Comparison of ENCODE assay signal across 23 mouse cellular contexts in the genomic region with DNA sequence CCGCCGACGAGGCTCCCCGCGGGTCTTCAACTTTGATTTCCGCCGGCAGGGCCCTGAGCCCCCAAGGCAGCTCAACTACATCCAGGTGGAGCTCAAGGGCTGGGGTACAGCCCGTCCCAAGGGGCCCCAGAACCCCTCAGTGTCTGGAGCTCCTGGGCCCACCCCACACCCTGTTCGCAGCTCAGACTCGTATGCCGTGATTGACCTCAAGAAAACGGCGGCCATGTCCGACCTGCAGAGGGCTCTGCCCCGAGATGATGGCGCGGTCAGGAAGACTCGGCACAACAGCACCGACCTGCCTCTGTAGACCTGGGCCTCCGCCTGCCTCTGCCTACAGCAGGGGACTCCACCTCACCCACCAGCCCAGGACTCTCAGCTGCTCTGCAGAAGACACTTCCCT. TPM values are rescaled to one million over a fixed set of nuclear protein-coding genes. Genes with fewer than 3 reads are reported as not detected.
A peak's percentile ranks its signal among the peaks of the same experiment; 100 is the strongest.
DNase-seq lines count a peak whose midpoint lies in the region; ATAC-seq and TF ChIP-seq lines count a peak whose summit lies in the region.
"Had no signal": no experiment of that assay in that cellular context is flagged by ENCODE, and none has a peak within 500 bp of the region (broad histone marks: within the 10 kb centered on the region; RNA-seq: fewer than 3 reads in every experiment).

No protein-coding gene starts in this region.

- no peak for TF ChIP-seq EP300 in ES-Bruce4 (IDR thresholded peaks at IDR 0.05; ENCODE audit: insufficient read depth, low read depth, low read length)

- DNase-seq in heart, adult 8-10 months (ENCODE audit: low spot score) = no peak
- no peak for DNase-seq in lung, postnatal 10 days
- DNase-seq in embryonic facial prominence, embryonic 10.5 days (ENCODE audit: low spot score) = peak; percentile 34
- DNase-seq in ovary, postnatal 14 days (ENCODE audit: low spot score) = no peak
- DNase-seq: adrenal gland, adult 8-10 months; cerebellum, adult 11-12 months; forebrain, postnatal 0 days; kidney, adult 9 months; layer of hippocampus, postnatal 36 days; thymus, adult 2 months had no signal

- no peaks in the 10 kb centered on the region for H3K36me3 ChIP-seq in heart, embryonic 11.5 days (ENCODE audit: control insufficient read depth, insufficient read depth, low read length)
- H3K36me3 ChIP-seq in lung, embryonic 15.5 days = peaks cover 5% of the 10 kb centered on the region; the same call in 1 of the 2 replicates
- H3K36me3 ChIP-seq in ES-Bruce4 (ENCODE audit: control insufficient read depth, insufficient read depth, low read length, poor library complexity, severe bottlenecking) = no peaks in the 10 kb centered on the region
- peaks cover 58% of the 10 kb centered on the region for H3K36me3 ChIP-seq in embryonic facial prominence, embryonic 10.5 days (replicated peaks)

- H3K4me2 ChIP-seq in heart, embryonic 11.5 days = peak overlapping the region; percentile 38
- peak overlapping the region; percentile 44 for H3K4me2 ChIP-seq in lung, embryonic 15.5 days

- H3K9ac ChIP-seq in heart, embryonic 11.5 days (ENCODE audit: low read depth, low read length) = no peak overlapping the region
- no peak overlapping the region for H3K9ac ChIP-seq in lung, embryonic 15.5 days
- peak overlapping the region; percentile 86 for H3K9ac ChIP-seq in ES-Bruce4 (ENCODE audit: low read depth, poor library complexity, severe bottlenecking)
- H3K9ac ChIP-seq: forebrain, postnatal 0 days; liver, embryonic 14.5 days had no signal

- whole genome bisulfite sequencing in heart, embryonic 11.5 days (ENCODE audit: insufficient replicate concordance) = 27% methylated on average over 20 of the region's 20 CpGs
- WGBS in lung, embryonic 15.5 days = 31% methylated on average over 20 of the region's 20 CpGs
- WGBS in embryonic facial prominence, embryonic 10.5 days = 22% methylated on average over 20 of the region's 20 CpGs

- peaks cover 8% of the 10 kb centered on the region for H3K4me1 ChIP-seq in heart, embryonic 11.5 days (ENCODE audit: control insufficient read depth, insufficient read depth, low read length)
- peaks cover 33% of the 10 kb centered on the region for H3K4me1 ChIP-seq in lung, embryonic 15.5 days
- H3K4me1 ChIP-seq in ES-Bruce4 (ENCODE audit: control insufficient read depth, insufficient read depth, low read length) = peaks cover 4% of the 10 kb centered on the region
- peaks cover 29% of the 10 kb centered on the region for H3K4me1 ChIP-seq in embryonic facial prominence, embryonic 10.5 days

- no peak for TF ChIP-seq CTCF in ES-Bruce4 (IDR thresholded peaks at IDR 0.05; ENCODE audit: low read depth, low read length)

- H3K27ac ChIP-seq in heart, embryonic 11.5 days (ENCODE audit: low read depth, low read length) = no peak overlapping the region
- peak overlapping the region; percentile 87 for H3K27ac ChIP-seq in lung, embryonic 15.5 days
- H3K27ac ChIP-seq in ES-Bruce4 (ENCODE audit: insufficient read depth, low read length) = peak overlapping the region; percentile 67
- H3K27ac ChIP-seq in embryonic facial prominence, embryonic 10.5 days (replicated peaks) = no peak overlapping the region
- H3K27ac ChIP-seq: hindbrain, postnatal 0 days; liver, embryonic 14.5 days had no signal

- ATAC-seq in heart, embryonic 11.5 days (replicated peaks; ENCODE audit: insufficient number of reproducible peaks, low FRiP score, low TSS enrichment) = no peak
- ATAC-seq in lung, embryonic 15.5 days (ENCODE audit: borderline replicate concordance, extremely low read depth, low FRiP score, low TSS enrichment) = no peak
- ATAC-seq in monocyte, adult 5-6 weeks (replicated peaks; ENCODE audit: insufficient number of reproducible peaks, low FRiP score, low TSS enrichment, poor library complexity, severe bottlenecking) = no peak
- ATAC-seq: forebrain, postnatal 0 days; hindbrain, postnatal 0 days had no signal

- TF ChIP-seq POLR2A in ES-Bruce4 (IDR thresholded peaks at IDR 0.05; ENCODE audit: insufficient read depth, low read length) = no peak

- H3K9me3 ChIP-seq in heart, embryonic 11.5 days (replicated peaks; ENCODE audit: control insufficient read depth, low read length) = no peaks in the 10 kb centered on the region
- no peaks in the 10 kb centered on the region for H3K9me3 ChIP-seq in lung, embryonic 15.5 days
- no peaks in the 10 kb centered on the region for H3K9me3 ChIP-seq in ES-Bruce4 (replicated peaks; ENCODE audit: control insufficient read depth, insufficient read depth, low read length, poor library complexity, severe bottlenecking)
- H3K9me3 ChIP-seq in embryonic facial prominence, embryonic 10.5 days = no peaks in the 10 kb centered on the region
- H3K9me3 ChIP-seq: G1E had no signal

- peaks cover 17% of the 10 kb centered on the region for H3K27me3 ChIP-seq in heart, embryonic 11.5 days (ENCODE audit: control insufficient read depth, insufficient read depth, low read length)
- no peaks in the 10 kb centered on the region for H3K27me3 ChIP-seq in lung, embryonic 15.5 days
- H3K27me3 ChIP-seq in ES-Bruce4 (ENCODE audit: control insufficient read depth, insufficient read depth, low read length, poor library complexity, severe bottlenecking) = no peaks in the 10 kb centered on the region
- peaks cover 44% of the 10 kb centered on the region for H3K27me3 ChIP-seq in embryonic facial prominence, embryonic 10.5 days (replicated peaks; ENCODE audit: low read depth, poor library complexity, severe bottlenecking)

- H3K4me3 ChIP-seq in heart, embryonic 11.5 days (ENCODE audit: low read depth, low read length) = no peak overlapping the region; the same call in 1 of the 2 replicates
- H3K4me3 ChIP-seq in lung, embryonic 15.5 days = 0 out of 2 replicates have a peak overlapping the region, but pooled peaks have one; percentile 5
- peak overlapping the region; percentile 67 for H3K4me3 ChIP-seq in ES-Bruce4 (ENCODE audit: low read depth, low read length)
- H3K4me3 ChIP-seq in embryonic facial prominence, embryonic 10.5 days = peak overlapping the region; percentile 23; the same call in 1 of the 2 replicates
- H3K4me3 ChIP-seq: erythroblast, embryonic 14.5 days; myocyte had no signal

RNA-seq across cellular contexts. Expression of gene Prickle4, which starts 9.0 kb away (rescaled TPM):
- 0.39 TPM in 1 of 2 replicates, not detected in the other for polyA plus RNA-seq in heart, embryonic 11.5 days (2014; fragmentation: Nextera tagmentation; extraction: Ambion mirVana)
- total RNA-seq in heart, adult 8-10 months (2022) = 1 to 10 TPM; 3.0 to 5.6 (median 3.7) TPM
- 0.73 and 0.86 TPM in 2 replicates for polyA plus RNA-seq in lung, embryonic 15.5 days (2015; fragmentation: Nextera tagmentation; extraction: Ambion mirVana)
- 2.0 and 2.2 TPM in 2 replicates for polyA plus RNA-seq in ES-Bruce4 (2011; ENCODE audit: insufficient read depth, insufficient read length, low read depth, missing spikeins)
- polyA plus RNA-seq in embryonic facial prominence, embryonic 10.5 days (2016; fragmentation: Nextera tagmentation; extraction: Ambion mirVana) = 0.35 TPM in 1 of 2 replicates, not detected in the other
- not detected in 3 replicates for total RNA-seq in monocyte, adult 5-6 weeks (2017)
- total RNA-seq: G1E had no signal

RNA-seq across cellular contexts. Expression of gene Gm21981, which starts 9.3 kb away (rescaled TPM):
- polyA plus RNA-seq in heart, embryonic 11.5 days (2014; fragmentation: Nextera tagmentation; extraction: Ambion mirVana) = 0.94 and 1.3 TPM in 2 replicates
- total RNA-seq in heart, adult 8-10 months (2022) = under 1 TPM; 0.31 to 0.68 (median 0.48) TPM
- 0.35 and 0.45 TPM in 2 replicates for polyA plus RNA-seq in lung, embryonic 15.5 days (2015; fragmentation: Nextera tagmentation; extraction: Ambion mirVana)
- 0.24 and 1.0 TPM in 2 replicates for polyA plus RNA-seq in ES-Bruce4 (2011; ENCODE audit: insufficient read depth, insufficient read length, low read depth, missing spikeins)
- 0.21 and 0.24 TPM in 2 replicates for polyA plus RNA-seq in embryonic facial prominence, embryonic 10.5 days (2016; fragmentation: Nextera tagmentation; extraction: Ambion mirVana)
- total RNA-seq in monocyte, adult 5-6 weeks (2017) = 0.29 TPM in 1 of 3 replicates, not detected in the others
- polyA plus RNA-seq: erythroblast, embryonic 14.5 days had no signal

RNA-seq across cellular contexts. Expression of gene Frs3, which starts 14.7 kb away (rescaled TPM):
- polyA plus RNA-seq in heart, embryonic 11.5 days (2014; fragmentation: Nextera tagmentation; extraction: Ambion mirVana) = 2.2 and 2.7 TPM in 2 replicates
- total RNA-seq in heart, adult 8-10 months (2022) = 1 to 10 TPM; 4.8 to 7.5 (median 4.9) TPM
- polyA plus RNA-seq in lung, embryonic 15.5 days (2015; fragmentation: Nextera tagmentation; extraction: Ambion mirVana) = 5.6 and 6.5 TPM in 2 replicates
- 14.0 and 14.5 TPM in 2 replicates for polyA plus RNA-seq in ES-Bruce4 (2011; ENCODE audit: insufficient read depth, insufficient read length, low read depth, missing spikeins)
- polyA plus RNA-seq in embryonic facial prominence, embryonic 10.5 days (2016; fragmentation: Nextera tagmentation; extraction: Ambion mirVana) = 7.3 and 8.3 TPM in 2 replicates
- 0.38 to 1.4 TPM (median 1.3 TPM) in 3 replicates for total RNA-seq in monocyte, adult 5-6 weeks (2017)

RNA-seq across cellular contexts. Expression of gene Tomm6, which starts 15.4 kb away (rescaled TPM):
- 322 and 360 TPM in 2 replicates for polyA plus RNA-seq in heart, embryonic 11.5 days (2014; fragmentation: Nextera tagmentation; extraction: Ambion mirVana)
- total RNA-seq in heart, adult 8-10 months (2022) = 100 to 1,000 TPM; 103 to 121 (median 114) TPM
- 385 and 422 TPM in 2 replicates for polyA plus RNA-seq in lung, embryonic 15.5 days (2015; fragmentation: Nextera tagmentation; extraction: Ambion mirVana)
- 221 and 231 TPM in 2 replicates for polyA plus RNA-seq in ES-Bruce4 (2011; ENCODE audit: insufficient read depth, insufficient read length, low read depth, missing spikeins)
- polyA plus RNA-seq in embryonic facial prominence, embryonic 10.5 days (2016; fragmentation: Nextera tagmentation; extraction: Ambion mirVana) = 378 and 379 TPM in 2 replicates
- total RNA-seq in monocyte, adult 5-6 weeks (2017) = 17.7 to 36.4 TPM (median 24.6 TPM) in 3 replicates

RNA-seq across cellular contexts. Expression of gene Pgc, which starts 23.1 kb away (rescaled TPM):
- 0.15 TPM in 1 of 2 replicates, not detected in the other for polyA plus RNA-seq in heart, embryonic 11.5 days (2014; fragmentation: Nextera tagmentation; extraction: Ambion mirVana)
- not detected for total RNA-seq in heart, adult 8-10 months (2022)
- 14.2 and 15.7 TPM in 2 replicates for polyA plus RNA-seq in lung, embryonic 15.5 days (2015; fragmentation: Nextera tagmentation; extraction: Ambion mirVana)
- polyA plus RNA-seq in ES-Bruce4 (2011; ENCODE audit: insufficient read depth, insufficient read length, low read depth, missing spikeins) = 4.9 and 5.0 TPM in 2 replicates
- polyA plus RNA-seq in embryonic facial prominence, embryonic 10.5 days (2016; fragmentation: Nextera tagmentation; extraction: Ambion mirVana) = 0.10 TPM in 1 of 2 replicates, not detected in the other
- not detected in 3 replicates for total RNA-seq in monocyte, adult 5-6 weeks (2017)
- total RNA-seq: adrenal gland, adult 8-10 months; common myeloid progenitor, adult 5-6 weeks; forebrain, postnatal 0 days; G1E; gastrocnemius, adult 8-10 months; layer of hippocampus, postnatal 36 days; left cerebral cortex, postnatal 36 days had no signal
- polyA plus RNA-seq: brain, embryonic 14.5 days; erythroblast, embryonic 14.5 days; forebrain, postnatal 0 days; G1E; liver, embryonic 14.5 days; myocyte had no signal

Comparison
In these comparisons a context has a peak if more than half of its experiments do, and no peak if none do; other contexts are left out.
1. H3K27ac ChIP-seq: peak in lung, embryonic 15.5 days (single experiment) and ES-Bruce4 (single experiment); none in heart, embryonic 11.5 days (single experiment) and embryonic facial prominence, embryonic 10.5 days (single experiment).